Mouse (Mus musculus) ES-Bruce4 (cell line): ENCODE data around the gene Magohb. TPM values are rescaled to one million over a fixed set of nuclear protein-coding genes. Genes with fewer than 3 reads are reported as not detected.

Source experiments
- H3K27ac ChIP-seq: 2 replicates; pipeline ENCODE4 v1.5.1; 2012; ENCODE audit warnings: low read length, inconsistent platforms; ENCODE audit not compliant: insufficient read depth
- H3K27me3 ChIP-seq: 2 replicates; pipeline ENCODE4 v1.6.1; 2012; ENCODE audit warnings: mild to moderate bottlenecking, low read length, inconsistent platforms; ENCODE audit not compliant: control insufficient read depth, poor library complexity, insufficient read depth, severe bottlenecking
- H3K36me3 ChIP-seq: 2 replicates; pipeline ENCODE4 v1.6.1; 2012; ENCODE audit warnings: inconsistent platforms, mild to moderate bottlenecking, low read length, moderate library complexity; ENCODE audit not compliant: control insufficient read depth, poor library complexity, insufficient read depth, severe bottlenecking
- H3K4me1 ChIP-seq: one replicate; pipeline ENCODE4 v1.8.1; 2011; ENCODE audit warnings: low read length; ENCODE audit not compliant: control insufficient read depth, insufficient read depth
- H3K4me3 ChIP-seq: 2 replicates; pipeline ENCODE4 v1.5.1; 2011; ENCODE audit warnings: low read depth, mild to moderate bottlenecking, low read length
- H3K9ac ChIP-seq: 2 replicates; pipeline ENCODE4 v1.6.1; 2012; ENCODE audit warnings: low read depth, mild to moderate bottlenecking, inconsistent platforms; ENCODE audit not compliant: poor library complexity, severe bottlenecking
- H3K9me3 ChIP-seq: replicated peaks from 2 replicates; pipeline ENCODE4 v1.6.1; 2012; ENCODE audit warnings: mild to moderate bottlenecking, low read length, inconsistent platforms; ENCODE audit not compliant: control insufficient read depth, poor library complexity, insufficient read depth, severe bottlenecking
- CTCF ChIP-seq: IDR thresholded peaks from one replicate; pipeline ENCODE4 v1.8.1; 2011; ENCODE audit warnings: low read depth, low read length
- EP300 ChIP-seq: IDR thresholded peaks from 2 replicates; pipeline ENCODE4 v1.6.1; 2011; ENCODE audit warnings: low read depth, low read length; ENCODE audit not compliant: insufficient read depth
- POLR2A ChIP-seq: IDR thresholded peaks from one replicate; pipeline ENCODE4 v1.8.1; 2011; ENCODE audit warnings: low read length; ENCODE audit not compliant: insufficient read depth
- polyA plus RNA-seq: library from polyadenylated mRNA; stranded (reverse); fragments of >200 nt; gene quantifications from 2 replicates; pipeline ENCODE4 v1.2.4, GENCODE M21; 2011; ENCODE audit warnings: low read depth; ENCODE audit not compliant: missing spikeins, insufficient read depth, insufficient read length

Magohb gene
- 26.0 and 28.4 TPM in 2 replicates for polyA plus RNA-seq

- Histone ChIP-seq H3K36me3 (no peaks in the 10 kb centered on the region), H3K27ac (no peak within 1 kb of the TSS), H3K9me3 (no peaks in the 10 kb centered on the region), H3K9ac (peak within 1 kb of the TSS; percentile 45), H3K4me3 (peak within 1 kb of the TSS; percentile 84), H3K27me3 (no peaks in the 10 kb centered on the region), H3K4me1 (no peaks in the 10 kb centered on the region)
- TF ChIP-seq EP300 (no peak), POLR2A (no peak), CTCF (no peak)
Observed at GRCm38 (mm10) chr6:131292991-131293788, at the start of gene Magohb. Gene Magohb, minus strand, starts transcription at chr6:131293244.

DNA sequence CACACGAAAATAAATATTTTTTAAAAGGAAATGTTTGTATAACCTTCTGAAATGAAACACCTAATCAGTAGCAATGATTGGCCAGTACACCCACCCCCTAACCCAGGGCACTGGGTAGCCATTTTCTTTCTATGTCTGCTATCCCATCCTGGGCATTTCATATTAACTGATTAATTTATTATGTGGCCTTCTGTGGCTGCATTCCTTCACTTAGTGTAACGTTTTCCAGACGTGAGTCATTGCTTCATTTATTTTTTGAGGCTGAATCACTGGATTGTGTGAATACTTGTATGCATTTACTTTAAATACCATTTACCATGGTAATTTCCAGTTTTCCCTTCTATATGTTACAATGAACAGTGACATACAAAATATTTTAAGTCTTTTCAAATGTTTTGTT is 47.0 kb upstream of the Magohb start:
- H3K27me3 ChIP-seq = no peaks in the 10 kb centered on the region

GRCm38 (mm10) chr6:131339309-131339708 is 46.3 kb upstream of the Magohb start:
- no peak for TF ChIP-seq EP300
- TF ChIP-seq CTCF = no peak
- TF ChIP-seq POLR2A = no peak
- H3K4me1 ChIP-seq = no peaks in the 10 kb centered on the region
- no peak overlapping the region for H3K9ac ChIP-seq
- no peak overlapping the region for H3K4me3 ChIP-seq
- H3K27me3 ChIP-seq = no peaks in the 10 kb centered on the region
- H3K27ac ChIP-seq = no peak overlapping the region
- no peaks in the 10 kb centered on the region for H3K36me3 ChIP-seq
- H3K9me3 ChIP-seq = no peaks in the 10 kb centered on the region

More for the DNA sequence above, 47.0 kb upstream of the Magohb start:
- H3K27ac ChIP-seq = no peak overlapping the region
- no peaks in the 10 kb centered on the region for H3K4me1 ChIP-seq
- TF ChIP-seq POLR2A (no peak), CTCF (no peak)
- no peak overlapping the region for H3K4me3 ChIP-seq
- H3K9me3 ChIP-seq = no peaks in the 10 kb centered on the region
- H3K36me3 ChIP-seq = no peaks in the 10 kb centered on the region
- no peak overlapping the region for H3K9ac ChIP-seq

- Histone ChIP-seq H3K27ac (no peak overlapping the region), H3K9ac (no peak overlapping the region), H3K36me3 (no peaks in the 10 kb centered on the region), H3K27me3 (no peaks in the 10 kb centered on the region), H3K4me3 (no peak overlapping the region), H3K9me3 (no peaks in the 10 kb centered on the region), H3K4me1 (no peaks in the 10 kb centered on the region)
- TF ChIP-seq POLR2A (no peak), EP300 (no peak), CTCF (no peak)
Observed at GRCm38 (mm10) chr6:131338787-131339186, 45.7 kb upstream of the Magohb start.

DNA sequence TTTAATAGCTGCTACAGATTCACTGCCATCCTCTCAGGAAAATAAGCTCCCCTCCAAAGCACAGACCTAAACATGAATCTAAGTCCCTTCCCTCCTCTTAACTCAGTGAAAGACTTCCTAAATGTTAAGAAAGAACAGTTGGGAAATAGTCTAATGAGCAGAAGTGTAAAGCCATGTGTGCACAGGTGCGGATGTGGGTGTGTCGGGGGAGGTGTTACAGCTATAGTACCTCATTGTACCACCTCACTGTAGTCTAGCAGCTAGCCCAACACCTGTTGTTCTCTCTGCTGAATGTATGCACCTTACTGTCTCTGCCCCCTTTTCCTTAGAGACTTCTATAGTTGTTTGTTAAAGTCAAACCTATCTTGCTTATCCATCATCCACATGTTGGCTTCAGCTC is 34.0 kb upstream of the Magohb start:
- H3K4me3 ChIP-seq = no peak overlapping the region
- TF ChIP-seq CTCF (no peak), EP300 (no peak), POLR2A (no peak)
- H3K36me3 ChIP-seq = no peaks in the 10 kb centered on the region
- no peak overlapping the region for H3K9ac ChIP-seq
- H3K9me3 ChIP-seq = no peaks in the 10 kb centered on the region
- H3K27me3 ChIP-seq = no peaks in the 10 kb centered on the region
- no peaks in the 10 kb centered on the region for H3K4me1 ChIP-seq
- H3K27ac ChIP-seq = no peak overlapping the region

GRCm38 (mm10) chr6:131321854-131322639 is 29.0 kb upstream of the Magohb start:
- Histone ChIP-seq H3K4me1 (no peaks in the 10 kb centered on the region), H3K27me3 (no peaks in the 10 kb centered on the region), H3K27ac (no peak overlapping the region), H3K4me3 (no peak overlapping the region), H3K36me3 (no peaks in the 10 kb centered on the region), H3K9me3 (no peaks in the 10 kb centered on the region), H3K9ac (no peak overlapping the region)
- no peak for TF ChIP-seq CTCF
